Mouse (Mus musculus) spleen, adult 2 months (tissue): ENCODE results near the gene Tollip.

Experiments used
- CTCF ChIP-seq: fragments of 200-500 bp; IDR thresholded peaks from 2 replicates; pipeline ENCODE4 v1.5.1; 2011; ENCODE audit warnings: mild to moderate bottlenecking, inconsistent platforms; ENCODE audit not compliant: insufficient read depth, insufficient read length, insufficient replicate concordance; ENCODE audit errors: extremely low read depth
- POLR2A ChIP-seq: fragments of 200-500 bp; IDR thresholded peaks from 2 replicates; pipeline ENCODE4 v1.6.1; 2011; ENCODE audit warnings: low read depth, low read length, inconsistent platforms

DNA sequence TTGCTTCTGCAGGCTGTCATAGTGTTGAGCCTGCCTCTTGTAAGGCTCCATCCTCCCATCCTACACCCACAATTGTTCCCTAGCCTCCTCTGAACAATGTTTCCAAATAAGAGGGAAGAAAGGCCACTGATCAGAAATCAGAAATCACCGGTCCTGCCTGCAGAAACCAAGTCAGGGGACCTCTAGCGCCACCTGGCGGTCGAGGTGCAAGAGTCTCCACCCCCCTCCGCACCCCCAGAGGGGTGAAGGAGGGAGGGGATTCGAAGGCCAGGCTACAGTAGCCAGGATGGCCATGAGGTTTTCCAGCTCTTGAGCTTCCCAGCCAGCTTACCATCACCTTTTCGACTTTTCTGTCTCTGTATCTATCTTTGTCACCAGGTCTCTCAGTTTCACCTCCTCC lies 6.6 kb upstream of the Tollip start:
- TF ChIP-seq CTCF (peak; percentile 95), POLR2A (no peak)
